Mouse (Mus musculus) retina, postnatal 7 days (tissue): ENCODE results near the gene Olfr644.

Experiments
- DNase-seq: peaks from one replicate; pipeline ENCODE4 v3.0.0-alpha.2; 2012; ENCODE audit warnings: low read depth, low spot score

Olfr644 gene

DNA sequence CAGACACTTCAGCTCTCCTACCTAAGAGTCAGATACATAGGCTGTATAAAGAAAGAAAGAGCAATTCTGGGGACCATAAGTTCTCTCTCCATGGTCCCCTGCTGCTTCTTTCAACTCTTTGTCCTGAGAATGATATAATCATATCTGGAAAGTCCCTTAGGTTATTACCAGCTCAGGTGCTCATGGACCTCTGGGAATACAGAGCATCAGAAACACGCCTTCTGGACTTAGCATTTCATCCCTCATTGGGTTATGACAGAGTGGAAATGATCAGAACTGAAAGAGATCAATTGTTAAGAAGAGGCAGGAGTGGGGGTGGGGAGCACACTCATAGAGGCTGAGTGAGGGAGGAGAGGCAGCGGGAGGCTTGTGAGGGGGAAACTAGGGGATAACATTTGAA is at the start of gene Olfr644:
Olfr644 (minus strand) TSS at position 101 of the 400 bp plus-strand sequence.
- no peak for DNase-seq

DNA sequence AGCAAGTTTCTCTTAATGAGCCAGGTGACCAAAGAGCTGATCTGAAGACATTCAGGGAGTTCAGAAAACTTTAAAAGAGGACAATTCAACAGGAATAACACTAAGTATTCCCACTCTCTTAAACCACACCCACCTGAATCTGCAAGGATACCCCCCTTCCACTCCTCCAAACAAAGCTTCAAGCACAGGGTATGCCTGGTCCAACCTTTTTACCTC is 33.0 kb upstream of the Olfr644 start, which contains the start of gene Olfr646:
Olfr646 (plus strand) TSS at position 117 of the 216 bp plus-strand sequence.
- no peak for DNase-seq

DNA sequence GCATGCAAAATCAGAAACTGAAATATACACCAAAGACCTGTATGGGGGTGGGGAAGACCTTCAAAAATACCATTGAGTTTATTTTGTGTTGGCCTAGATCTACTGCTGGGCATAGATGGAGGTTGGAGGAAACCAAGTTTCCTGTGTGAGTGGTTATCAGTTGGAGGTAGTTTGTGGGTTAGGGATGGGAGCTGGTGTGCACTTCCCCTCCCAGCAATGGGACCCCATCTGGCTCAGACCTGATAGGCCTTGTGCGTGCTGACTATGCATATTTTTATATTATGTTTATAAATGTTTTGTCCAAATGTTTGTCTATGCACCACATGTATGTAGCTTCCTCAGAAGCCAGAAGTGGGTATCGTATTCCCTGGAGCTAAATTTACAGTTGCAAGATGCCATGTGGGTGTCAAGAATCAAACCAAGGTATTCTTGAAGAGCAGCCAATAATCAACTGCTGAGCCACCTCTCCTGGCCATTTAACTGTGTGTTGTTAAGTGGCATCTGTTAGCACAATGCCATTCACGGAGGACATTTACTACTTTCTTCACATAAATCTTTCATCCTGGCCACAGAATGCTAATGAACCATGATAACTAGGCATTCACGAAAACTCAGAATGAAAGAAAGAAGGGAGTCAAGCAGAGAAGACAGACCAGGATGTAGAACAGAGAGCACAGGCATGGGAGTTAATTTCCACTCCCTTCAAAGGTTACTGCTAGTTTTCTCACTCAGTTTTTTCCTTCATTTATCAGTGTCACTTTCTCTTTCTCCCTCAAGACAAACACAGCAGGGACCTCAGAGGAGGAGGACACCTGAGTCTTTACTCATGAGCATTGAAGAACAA is 32.5 kb upstream of the Olfr644 start:
- no peak for DNase-seq

DNA sequence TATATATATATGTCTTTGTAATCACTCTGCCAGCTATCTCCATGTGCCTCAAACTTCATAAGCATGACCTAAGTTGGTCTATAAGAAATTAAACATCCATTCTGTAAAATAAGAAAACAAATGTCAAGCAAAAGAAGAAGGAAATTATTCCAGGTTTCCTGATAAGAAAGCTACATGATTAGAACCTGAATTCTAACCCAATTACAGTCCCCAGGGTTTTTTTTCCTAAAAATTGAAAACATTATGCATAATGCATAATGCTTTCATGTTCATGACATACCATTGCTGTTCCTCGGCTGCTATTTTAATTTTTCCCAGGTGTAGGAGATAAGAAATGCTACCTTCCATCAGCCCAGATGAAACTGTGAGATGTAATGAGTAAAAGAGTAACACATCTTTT is 13.7 kb upstream of the Olfr644 start, which contains the start of gene Olfr645:
Olfr645 (minus strand) TSS at position 101 of the 400 bp plus-strand sequence.
- no peak for DNase-seq

DNA sequence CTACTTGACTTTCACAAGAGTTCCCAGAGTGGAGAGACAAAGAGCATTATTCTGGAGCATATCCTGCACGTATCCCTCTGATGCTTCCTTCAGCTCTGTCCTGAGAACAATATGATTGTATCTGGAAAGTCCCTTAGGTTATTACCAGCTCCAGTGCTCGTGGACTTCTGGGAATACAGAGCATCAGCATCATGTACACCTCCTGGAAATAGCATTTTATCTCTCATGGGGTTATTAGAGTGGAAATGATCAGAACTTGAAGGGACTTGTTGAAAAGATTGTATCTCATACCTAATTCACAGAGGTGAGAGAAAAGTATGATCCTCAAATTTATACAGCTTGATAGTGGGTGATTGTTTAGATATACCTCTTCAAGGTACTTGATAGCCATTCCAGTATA is 10.3 kb downstream of the Olfr644 start, which contains the start of gene 4930516K23Rik:
4930516K23Rik (minus strand) TSS at position 101 of the 400 bp plus-strand sequence.
- DNase-seq = no peak

DNA sequence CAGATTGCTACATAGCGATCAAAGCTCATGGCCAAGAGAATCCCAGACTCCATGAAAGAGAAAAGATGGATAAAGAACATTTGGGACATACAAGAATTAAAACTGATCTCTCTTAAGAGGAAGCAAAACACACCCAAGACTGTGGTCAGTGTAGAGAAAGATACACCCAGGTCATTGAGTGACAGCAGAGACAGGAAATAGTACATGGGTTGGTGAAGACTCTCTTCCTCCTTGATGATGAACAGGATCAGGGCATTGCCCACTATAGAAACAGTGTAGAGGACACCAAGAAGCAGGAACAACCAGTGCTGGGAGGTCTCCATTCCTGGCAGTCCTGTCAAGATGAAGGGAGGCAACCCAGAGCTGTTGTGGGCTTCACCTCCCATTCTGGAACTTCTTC is 12.5 kb downstream of the Olfr644 start:
- DNase-seq = no peak

DNA sequence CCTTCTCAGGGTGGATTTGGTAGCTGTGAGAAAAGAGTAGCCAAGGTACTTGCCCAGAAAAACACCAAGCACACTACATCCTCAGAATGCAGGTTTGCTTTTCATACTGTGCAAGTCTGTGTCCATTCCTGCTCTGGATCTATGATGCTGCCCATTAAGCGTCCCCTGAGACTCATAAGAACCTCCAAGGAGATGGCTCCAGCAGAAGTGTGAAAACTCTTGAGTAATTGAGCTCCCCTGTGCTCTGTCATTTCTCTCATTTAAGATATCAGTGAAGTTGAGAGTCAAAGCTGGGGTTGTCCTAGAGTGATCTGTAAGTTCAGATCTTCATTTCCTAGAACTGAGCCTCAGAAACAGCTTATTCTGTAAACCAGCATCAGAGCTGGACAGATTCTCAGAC is 19.1 kb downstream of the Olfr644 start, which contains the start of gene Olfr642:
Olfr642 (minus strand) TSS at position 101 of the 400 bp plus-strand sequence.
- DNase-seq = no peak

DNA sequence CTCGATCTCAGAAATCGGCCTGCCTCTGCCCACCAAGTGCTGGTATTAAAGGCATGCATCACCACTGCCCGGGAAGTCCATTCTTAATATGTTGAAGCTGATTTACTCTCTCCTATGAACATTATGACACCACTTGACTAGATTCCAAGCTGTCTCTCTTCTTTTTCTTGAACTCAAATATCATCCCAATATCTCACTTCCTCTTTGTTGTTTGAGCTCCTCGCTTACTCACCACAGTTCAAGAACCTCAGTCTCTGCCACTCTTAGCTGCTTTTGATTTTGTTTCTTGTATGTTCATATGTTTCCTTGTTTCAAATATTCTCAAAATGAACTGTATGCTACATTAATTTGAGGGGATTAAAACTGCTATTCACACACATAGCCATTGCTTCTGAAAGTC is 20.9 kb downstream of the Olfr644 start:
- DNase-seq = no peak

DNA sequence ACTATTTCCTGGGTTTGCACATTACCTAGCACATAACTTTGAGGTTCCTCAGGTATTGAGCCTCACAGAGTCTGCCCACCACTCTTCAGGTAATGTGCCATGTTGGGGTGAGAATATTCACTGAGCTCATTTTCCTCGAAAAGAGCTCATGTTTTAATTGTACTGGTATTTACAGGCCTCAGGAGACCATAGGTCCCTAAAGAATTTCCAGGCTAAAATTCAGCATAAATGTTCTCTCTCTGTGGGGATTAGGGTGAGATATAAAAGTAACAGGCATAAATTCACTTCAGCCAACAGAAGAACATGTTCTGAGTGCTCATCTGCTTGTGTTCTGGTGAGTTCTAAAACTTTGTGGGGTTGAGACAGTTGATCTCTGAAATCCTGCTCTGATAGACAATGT is 36.5 kb downstream of the Olfr644 start, which contains the start of gene Olfr641:
Olfr641 (plus strand) TSS at position 301 of the 400 bp plus-strand sequence.
- DNase-seq = no peak

DNA sequence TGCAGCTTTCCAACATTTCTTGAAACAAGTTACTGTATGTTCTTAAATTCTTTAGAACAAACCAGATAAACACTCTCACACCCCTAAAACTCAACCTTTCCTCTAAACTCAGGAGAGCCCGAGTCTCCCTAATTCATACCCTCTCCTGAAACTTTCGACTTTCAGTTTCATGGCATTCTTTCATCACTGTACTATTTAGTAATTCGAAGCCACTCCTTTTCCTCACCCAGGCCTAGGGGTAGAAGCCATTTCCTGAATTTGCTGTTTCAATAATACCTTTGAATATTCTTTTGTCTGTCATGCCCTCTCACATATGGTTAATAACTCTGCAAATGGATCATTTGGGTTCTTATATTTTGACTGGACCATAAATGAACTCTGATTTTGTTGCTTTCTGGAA is 44.7 kb downstream of the Olfr644 start:
- no peak for DNase-seq

DNA sequence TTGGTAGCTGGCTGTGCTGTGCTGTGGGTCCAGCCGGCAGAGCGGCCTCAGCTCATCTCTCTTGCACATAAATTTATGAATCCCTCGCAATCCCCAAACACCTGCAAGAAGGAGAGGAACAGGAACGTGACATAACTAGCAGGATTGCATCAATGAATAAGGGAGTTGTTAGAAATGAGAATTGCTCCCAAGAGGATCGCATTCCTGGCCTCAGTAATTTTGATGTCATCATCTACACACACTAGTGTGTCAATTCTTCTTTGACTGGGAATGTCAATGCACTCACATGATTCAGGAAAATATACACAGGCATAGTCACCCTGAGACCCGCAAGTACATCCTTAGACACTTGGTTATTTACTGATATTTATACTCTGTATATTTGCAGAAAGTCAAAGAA is 46.2 kb downstream of the Olfr644 start, which contains the start of gene Olfr640:
Olfr640 (minus strand) TSS at position 101 of the 400 bp plus-strand sequence.
- no peak for DNase-seq

DNA sequence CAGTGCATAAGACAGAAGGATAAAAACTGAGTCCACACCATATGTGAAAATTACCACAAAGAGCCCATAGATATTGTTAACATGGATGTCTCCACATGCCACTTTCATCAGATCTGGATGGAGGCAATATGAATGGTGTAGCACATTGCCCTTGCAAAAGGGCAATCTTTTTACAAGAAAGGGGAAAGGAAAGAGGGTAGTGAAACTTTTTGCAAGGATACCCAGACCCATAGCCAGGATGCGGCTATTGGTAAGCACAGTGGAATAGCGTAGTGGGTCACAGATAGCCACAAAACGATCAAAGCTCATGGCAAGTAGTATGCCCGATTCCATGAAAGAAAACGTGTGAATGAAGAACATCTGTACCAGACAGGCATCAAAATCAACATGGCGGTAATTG is 50.0 kb downstream of the Olfr644 start:
- no peak for DNase-seq

DNA sequence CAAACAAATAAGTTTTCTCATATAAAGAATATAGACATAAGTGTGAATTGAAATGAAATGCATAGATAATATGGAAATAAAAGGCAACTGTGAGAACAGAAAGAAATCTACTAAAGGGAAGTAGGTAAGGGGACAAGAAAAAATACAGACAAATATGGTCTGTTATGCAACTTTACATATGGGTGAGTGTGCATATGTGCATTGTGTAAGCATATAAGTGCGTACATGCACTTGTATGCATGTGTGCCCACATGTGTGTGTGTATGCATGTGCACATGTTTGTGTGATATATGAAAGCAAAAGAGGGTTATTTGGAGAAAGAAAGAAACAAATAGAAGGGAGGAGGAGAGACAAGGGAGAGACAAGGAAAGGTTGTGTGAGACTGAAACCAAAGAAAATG is 52.7 kb downstream of the Olfr644 start:
- DNase-seq = no peak

DNA sequence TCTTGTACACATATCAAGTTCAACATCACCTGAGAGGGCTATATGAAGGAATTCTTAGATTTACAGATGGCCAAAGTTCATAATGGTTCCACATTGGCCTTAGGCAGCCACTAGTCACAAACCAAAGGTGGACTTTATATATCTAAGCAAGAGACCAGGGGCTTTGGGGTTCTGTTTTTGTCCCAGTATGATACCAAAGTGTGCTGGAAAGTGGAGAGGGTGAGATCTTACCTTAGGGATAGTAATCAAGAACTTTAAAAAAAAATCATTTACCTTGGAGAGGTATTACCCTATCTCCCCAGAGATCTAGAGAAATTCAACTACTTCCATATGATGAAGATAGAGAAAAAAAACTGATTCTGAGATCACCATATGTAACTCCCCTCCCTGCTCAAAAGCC is 54.5 kb downstream of the Olfr644 start, which contains the start of gene Olfr639:
Olfr639 (minus strand) TSS at position 101 of the 400 bp plus-strand sequence.
- DNase-seq = no peak
